Mouse (Mus musculus) neural tube, embryonic 14.5 days (tissue): ENCODE data around the gene Scn1b. TPM values are rescaled to one million over a fixed set of nuclear protein-coding genes. Genes with fewer than 3 reads are reported as not detected.

Experiments
- ATAC-seq: fragments of 200-750 bp; cut with Nextera tagmentation; 2 replicates; pipeline ENCODE4 v1.8.0; 2017; ENCODE audit warnings: low read depth, mild to moderate bottlenecking, moderate TSS enrichment, moderate library complexity
- H3K27ac ChIP-seq: fragments of 300-500 bp; sonication (generic); 2 replicates; pipeline ENCODE4 v1.5.1; 2014; ENCODE audit warnings: low read depth, mild to moderate bottlenecking, control low read depth, low read length, moderate library complexity, mixed read lengths
- H3K27me3 ChIP-seq: fragments of 300-500 bp; sonication (generic); 2 replicates; pipeline ENCODE4 v1.6.1; 2014; ENCODE audit warnings: low read length; ENCODE audit not compliant: control insufficient read depth, insufficient read depth
- H3K36me3 ChIP-seq: fragments of 300-500 bp; sonication (generic); 2 replicates; pipeline ENCODE4 v1.6.1; 2014; ENCODE audit warnings: low read length, mixed read lengths; ENCODE audit not compliant: control insufficient read depth, insufficient read depth
- H3K4me1 ChIP-seq: fragments of 300-500 bp; sonication (generic); 2 replicates; pipeline ENCODE4 v1.6.1; 2014; ENCODE audit warnings: low read length; ENCODE audit not compliant: control insufficient read depth, insufficient read depth
- H3K4me2 ChIP-seq: fragments of 300-500 bp; sonication (generic); 2 replicates; pipeline ENCODE4 v1.6.1; 2014; ENCODE audit warnings: mild to moderate bottlenecking, low read depth, low read length, control low read depth
- H3K4me3 ChIP-seq: fragments of 300-500 bp; sonication (generic); 2 replicates; pipeline ENCODE4 v1.5.1; 2014; ENCODE audit warnings: low read depth, low read length, control low read depth, mixed read lengths
- H3K9ac ChIP-seq: fragments of 300-500 bp; sonication (generic); replicated peaks from 2 replicates; pipeline ENCODE4 v1.6.1; 2014; ENCODE audit warnings: low read depth, mild to moderate bottlenecking, control low read depth, low read length, mixed read lengths
- H3K9me3 ChIP-seq: fragments of 300-500 bp; sonication (generic); 2 replicates; pipeline ENCODE4 v1.6.1; 2016; ENCODE audit warnings: low read length; ENCODE audit not compliant: control insufficient read depth
- WGBS: fragments of 180-500 bp; shearing (Covaris S2); extraction: QIAGEN DNeasy Blood & Tissue Kit; methylation state at CpG from one replicate; pipeline ENCODE4 v1.1.7; 2014; 5-methylcytosine and 5-hydroxymethylcytosine counted together
- polyA plus RNA-seq: library from polyadenylated mRNA; unstranded; fragments of >200 nt; fragmentation: Nextera tagmentation; extraction: Ambion mirVana; gene quantifications from 2 replicates; pipeline ENCODE4 v1.2.1, GENCODE M21; 2014

The Scn1b gene
- polyA plus RNA-seq, 1 experiment from 2014 or later = 17.6 TPM

DNA sequence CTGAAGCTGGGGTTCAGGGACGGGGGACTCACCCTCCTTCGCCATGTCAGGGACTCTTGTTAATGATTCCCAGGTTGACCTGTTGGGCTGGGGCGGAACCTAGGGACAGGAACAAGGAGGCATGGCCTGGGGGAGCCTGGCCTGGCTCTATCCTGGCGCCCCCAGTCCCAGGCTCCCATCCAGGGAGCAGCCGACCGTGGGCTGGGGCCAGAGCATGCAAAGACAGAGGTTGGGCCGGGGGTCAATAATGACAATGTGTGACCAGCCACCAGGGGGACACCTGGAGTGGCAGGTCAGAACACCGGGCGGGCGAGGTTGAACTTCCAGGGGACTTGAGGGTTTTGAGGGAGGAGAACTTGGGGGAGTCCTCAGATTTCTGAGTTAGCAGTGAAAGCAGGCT, 12.2 kb downstream of the Scn1b start:
- no peak overlapping the region for H3K4me2 ChIP-seq
- 55% methylated on average over 10 of the region's 10 CpGs for WGBS
- H3K9ac ChIP-seq = no peak overlapping the region
- no peak for ATAC-seq
- no peaks in the 10 kb centered on the region for H3K4me1 ChIP-seq
- H3K4me3 ChIP-seq = no peak overlapping the region
- H3K9me3 ChIP-seq = no peaks in the 10 kb centered on the region
- H3K27ac ChIP-seq = no peak overlapping the region
- no peaks in the 10 kb centered on the region for H3K27me3 ChIP-seq
- H3K36me3 ChIP-seq = no peaks in the 10 kb centered on the region

GRCm38 (mm10) chr7:31113800-31114199, 13.0 kb downstream of the Scn1b start:
- Histone ChIP-seq H3K9ac (no peak overlapping the region), H3K36me3 (no peaks in the 10 kb centered on the region), H3K9me3 (no peaks in the 10 kb centered on the region), H3K27me3 (no peaks in the 10 kb centered on the region), H3K4me2 (no peak overlapping the region), H3K4me1 (no peaks in the 10 kb centered on the region), H3K27ac (no peak overlapping the region), H3K4me3 (no peak overlapping the region)
- ATAC-seq = no peak
- WGBS = 82% methylated on average over 6 of the region's 6 CpGs

GRCm38 (mm10) chr7:31112036-31112435, 14.8 kb downstream of the Scn1b start:
- Histone ChIP-seq H3K4me2 (no peak overlapping the region), H3K36me3 (no peaks in the 10 kb centered on the region), H3K9me3 (no peaks in the 10 kb centered on the region), H3K4me3 (no peak overlapping the region), H3K27me3 (no peaks in the 10 kb centered on the region), H3K9ac (no peak overlapping the region), H3K27ac (no peak overlapping the region), H3K4me1 (no peaks in the 10 kb centered on the region)
- ATAC-seq = no peak
- WGBS = 57% methylated on average over 4 of the region's 4 CpGs

- Histone ChIP-seq H3K4me1 (no peaks in the 10 kb centered on the region), H3K27ac (no peak overlapping the region), H3K9me3 (no peaks in the 10 kb centered on the region), H3K36me3 (no peaks in the 10 kb centered on the region), H3K4me3 (no peak overlapping the region), H3K27me3 (no peaks in the 10 kb centered on the region), H3K4me2 (no peak overlapping the region), H3K9ac (no peak overlapping the region)
- ATAC-seq = no peak
- 89% methylated on average over 15 of the region's 15 CpGs for WGBS
Measured at GRCm38 (mm10) chr7:31110861-31111385, 15.9 kb downstream of the Scn1b start.

GRCm38 (mm10) chr7:31109796-31110195, 17.0 kb downstream of the Scn1b start:
- 89% methylated on average over 5 of the region's 5 CpGs for WGBS
- Histone ChIP-seq H3K9ac (no peak overlapping the region), H3K4me2 (no peak overlapping the region), H3K36me3 (no peaks in the 10 kb centered on the region), H3K9me3 (no peaks in the 10 kb centered on the region), H3K27me3 (no peaks in the 10 kb centered on the region), H3K4me3 (no peak overlapping the region), H3K27ac (no peak overlapping the region), H3K4me1 (no peaks in the 10 kb centered on the region)
- ATAC-seq = no peak

DNA sequence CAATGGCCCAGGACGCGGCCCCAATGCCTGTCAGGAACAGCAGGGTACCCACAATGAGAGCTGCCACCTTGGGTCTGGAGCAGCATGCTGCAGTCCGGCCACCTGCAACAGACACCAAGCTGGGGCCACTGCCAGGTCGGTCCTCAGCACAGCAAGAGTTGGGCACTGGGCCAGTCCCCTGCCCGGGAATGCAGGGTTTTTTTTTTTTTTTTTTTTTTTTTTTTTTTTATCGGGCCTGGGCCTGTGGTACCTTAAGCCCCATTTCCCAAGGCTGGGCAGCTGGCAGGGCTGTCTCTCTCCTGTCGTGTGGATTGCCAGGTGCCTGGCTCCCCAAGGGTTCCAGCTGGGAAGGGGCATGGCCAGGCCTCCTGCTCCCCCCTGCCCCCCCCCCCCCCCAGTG, 17.7 kb downstream of the Scn1b start:
- H3K4me3 ChIP-seq = no peak overlapping the region
- no peak overlapping the region for H3K27ac ChIP-seq
- no peak for ATAC-seq

DNA sequence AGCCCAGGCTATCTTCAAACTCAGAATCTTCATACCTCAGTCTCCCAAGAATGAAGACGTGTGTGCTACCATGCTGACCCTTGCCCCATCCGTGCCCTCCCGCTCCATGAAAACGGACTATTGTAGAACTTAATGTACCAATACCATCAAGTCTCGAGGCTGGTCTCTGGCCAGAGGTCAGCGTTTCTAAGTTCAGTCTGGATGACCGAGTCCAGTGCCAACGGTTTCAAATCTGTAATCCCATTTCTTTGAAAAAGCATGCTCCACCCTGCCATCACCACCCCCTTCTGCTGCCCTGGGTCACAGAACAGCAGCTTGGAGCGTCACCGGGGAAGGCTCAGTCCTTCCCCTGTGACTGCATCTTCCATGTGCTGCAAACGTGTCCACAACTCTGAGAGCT, 19.0 kb downstream of the Scn1b start:
- Histone ChIP-seq H3K9me3 (no peaks in the 10 kb centered on the region), H3K4me1 (no peaks in the 10 kb centered on the region), H3K27ac (no peak overlapping the region), H3K9ac (no peak overlapping the region), H3K36me3 (no peaks in the 10 kb centered on the region), H3K27me3 (no peaks in the 10 kb centered on the region), H3K4me3 (no peak overlapping the region), H3K4me2 (no peak overlapping the region)
- ATAC-seq = no peak
- 92% methylated on average over 11 of the region's 11 CpGs for WGBS

More for the DNA sequence above, 17.7 kb downstream of the Scn1b start:
- no peaks in the 10 kb centered on the region for H3K4me1 ChIP-seq
- no peak overlapping the region for H3K9ac ChIP-seq
- H3K4me2 ChIP-seq = no peak overlapping the region
- no peaks in the 10 kb centered on the region for H3K27me3 ChIP-seq
- no peaks in the 10 kb centered on the region for H3K36me3 ChIP-seq
- H3K9me3 ChIP-seq = no peaks in the 10 kb centered on the region
- 51% methylated on average over 7 of the region's 7 CpGs for WGBS

DNA sequence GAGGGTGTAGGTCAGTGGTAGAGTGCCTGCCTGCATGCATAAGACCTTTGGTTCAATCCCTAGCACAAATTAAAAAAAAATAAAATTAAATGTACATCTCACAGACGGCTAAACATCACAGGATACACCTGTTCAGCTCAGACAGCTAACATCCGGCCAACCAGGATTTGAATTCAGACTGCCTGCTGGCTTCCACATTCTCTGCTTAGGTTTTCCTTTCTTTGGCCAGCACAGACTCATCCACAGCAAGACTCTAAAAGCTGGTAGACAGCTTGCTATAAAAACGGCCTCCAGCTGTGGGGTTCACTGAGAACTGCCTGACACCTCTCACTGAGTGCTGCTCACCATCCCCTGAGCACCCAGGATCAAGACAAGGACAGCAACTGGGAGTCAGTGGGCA, 20.6 kb downstream of the Scn1b start:
- Histone ChIP-seq H3K36me3 (no peaks in the 10 kb centered on the region), H3K4me2 (no peak overlapping the region), H3K27ac (no peak overlapping the region), H3K4me1 (no peaks in the 10 kb centered on the region), H3K9ac (no peak overlapping the region), H3K9me3 (no peaks in the 10 kb centered on the region), H3K27me3 (no peaks in the 10 kb centered on the region), H3K4me3 (no peak overlapping the region)
- WGBS = 43% methylated on average over 3 of the region's 3 CpGs
- no peak for ATAC-seq

GRCm38 (mm10) chr7:31105061-31105768, 21.6 kb downstream of the Scn1b start:
- H3K27ac ChIP-seq = no peak overlapping the region
- WGBS = 71% methylated on average over 15 of the region's 15 CpGs
- no peaks in the 10 kb centered on the region for H3K4me1 ChIP-seq
- H3K4me3 ChIP-seq = no peak overlapping the region
- no peak overlapping the region for H3K4me2 ChIP-seq
- no peak overlapping the region for H3K9ac ChIP-seq
- no peak for ATAC-seq
- no peaks in the 10 kb centered on the region for H3K27me3 ChIP-seq
- no peaks in the 10 kb centered on the region for H3K36me3 ChIP-seq
- H3K9me3 ChIP-seq = no peaks in the 10 kb centered on the region
